Mouse (Mus musculus) kidney, embryonic 16.5 days (tissue): Measurements from ENCODE around the gene Pcsk7. TPM values are rescaled to one million over a fixed set of nuclear protein-coding genes. Genes with fewer than 3 reads are reported as not detected.

ENCODE experiments used
- ATAC-seq: fragments of 200-750 bp; cut with Nextera tagmentation; 2 replicates; pipeline ENCODE4 v1.8.0; 2017; ENCODE audit warnings: moderate TSS enrichment; ENCODE audit not compliant: low FRiP score, low TSS enrichment
- H3K27ac ChIP-seq: fragments of 300-500 bp; sonication (generic); 2 replicates; pipeline ENCODE4 v1.5.1; 2014; ENCODE audit warnings: low read length
- H3K27me3 ChIP-seq: fragments of 300-500 bp; sonication (generic); 2 replicates; pipeline ENCODE4 v1.6.1; 2014; ENCODE audit warnings: low read length, control low read depth, mixed read lengths; ENCODE audit not compliant: insufficient read depth
- H3K36me3 ChIP-seq: fragments of 300-500 bp; sonication (generic); 2 replicates; pipeline ENCODE4 v1.6.1; 2014; ENCODE audit warnings: low read length, control low read depth, mixed read lengths; ENCODE audit not compliant: insufficient read depth
- H3K4me1 ChIP-seq: fragments of 300-500 bp; sonication (generic); 2 replicates; pipeline ENCODE4 v1.6.1; 2014; ENCODE audit warnings: low read length, control low read depth, mixed read lengths; ENCODE audit not compliant: insufficient read depth
- H3K4me2 ChIP-seq: fragments of 300-500 bp; sonication (generic); replicated peaks from 2 replicates; pipeline ENCODE4 v1.6.1; 2014; ENCODE audit warnings: low read depth, low read length
- H3K4me3 ChIP-seq: fragments of 300-500 bp; sonication (generic); 2 replicates; pipeline ENCODE4 v1.5.1; 2014; ENCODE audit warnings: mild to moderate bottlenecking, low read length
- H3K9ac ChIP-seq: fragments of 300-500 bp; sonication (generic); replicated peaks from 2 replicates; pipeline ENCODE4 v1.6.1; 2014; ENCODE audit warnings: low read length
- H3K9me3 ChIP-seq: fragments of 300-500 bp; sonication (generic); 2 replicates; pipeline ENCODE4 v1.6.1; 2016; ENCODE audit warnings: low read length, control low read depth
- WGBS: fragments of 180-500 bp; shearing (Covaris S2); extraction: QIAGEN DNeasy Blood & Tissue Kit; methylation state at CpG from one replicate; pipeline ENCODE4 v1.1.7; 2014; 5-methylcytosine and 5-hydroxymethylcytosine counted together
- polyA plus RNA-seq: library from polyadenylated mRNA; unstranded; fragments of >200 nt; fragmentation: Nextera tagmentation; extraction: Ambion mirVana; gene quantifications from 2 replicates; pipeline ENCODE4 v1.2.1, GENCODE M21; 2015

Gene Pcsk7
- polyA plus RNA-seq, 1 experiment from 2014 or later = 23.2 TPM

DNA sequence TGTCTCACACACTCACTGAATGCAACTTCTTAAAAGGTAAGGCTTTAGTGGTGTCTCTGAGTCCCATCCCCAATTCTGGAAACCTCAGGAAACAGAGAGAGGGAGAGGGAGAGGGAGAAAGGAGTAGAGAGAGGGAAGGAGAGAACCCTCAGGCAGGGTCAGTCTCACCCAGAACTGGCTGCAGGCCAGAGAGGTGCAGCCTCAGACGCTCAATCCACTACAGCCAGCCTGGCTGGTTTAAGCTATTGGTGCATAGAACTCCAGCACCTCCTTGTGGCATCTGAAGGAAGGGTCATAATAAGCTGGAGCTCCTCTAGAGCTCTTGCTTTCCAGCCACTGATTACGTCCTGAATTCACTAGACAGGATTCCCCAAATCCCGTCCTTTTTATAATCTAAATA lies 30.6 kb downstream of the Pcsk7 start:
- no peak overlapping the region for H3K4me3 ChIP-seq
- 19% methylated on average over 3 of the region's 3 CpGs for WGBS
- H3K36me3 ChIP-seq = peaks cover 13% of the 10 kb centered on the region; the same call in 1 of the 2 replicates
- peaks cover 18% of the 10 kb centered on the region for H3K4me1 ChIP-seq
- no peak overlapping the region for H3K9ac ChIP-seq
- peak; percentile 49 for ATAC-seq
- no peaks in the 10 kb centered on the region for H3K9me3 ChIP-seq
- no peak overlapping the region for H3K4me2 ChIP-seq
- H3K27me3 ChIP-seq = 0 out of 2 replicates have a peak, but pooled peaks cover 2% of the 10 kb centered on the region
- peak overlapping the region; percentile 13; the same call in 1 of the 2 replicates for H3K27ac ChIP-seq

DNA sequence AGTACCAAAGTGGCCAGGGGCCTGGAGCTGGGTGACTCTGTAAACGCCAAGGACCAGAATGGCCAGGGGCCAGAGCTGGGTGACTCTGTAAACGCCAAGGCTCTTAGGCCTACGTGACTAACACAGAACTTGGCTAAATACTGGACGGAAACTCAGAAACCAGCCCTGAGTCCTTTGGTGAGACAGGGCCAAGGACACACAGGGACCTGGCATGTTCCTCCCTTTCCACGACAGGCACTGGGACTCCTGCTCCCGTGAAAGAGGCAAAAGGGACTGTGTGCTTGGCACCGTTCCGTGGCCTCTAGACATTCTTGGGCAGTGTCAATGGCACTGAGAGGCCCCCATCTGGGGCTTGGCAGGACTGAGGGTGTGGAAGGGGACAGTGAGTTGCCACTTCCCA lies 31.8 kb downstream of the Pcsk7 start:
- H3K9me3 ChIP-seq = no peaks in the 10 kb centered on the region
- 89% methylated on average over 8 of the region's 8 CpGs for WGBS
- H3K9ac ChIP-seq = no peak overlapping the region
- peaks cover 8% of the 10 kb centered on the region for H3K4me1 ChIP-seq
- H3K36me3 ChIP-seq = peaks cover 25% of the 10 kb centered on the region
- no peak overlapping the region for H3K4me3 ChIP-seq
- no peak overlapping the region for H3K4me2 ChIP-seq
- no peak overlapping the region for H3K27ac ChIP-seq
- 0 out of 2 replicates have a peak, but pooled peaks cover 2% of the 10 kb centered on the region for H3K27me3 ChIP-seq
- ATAC-seq = no peak

GRCm38 (mm10) chr9:45938952-45939637 lies 32.8 kb downstream of the Pcsk7 start:
- no peak overlapping the region for H3K4me3 ChIP-seq
- 70% methylated on average over 15 of the region's 15 CpGs for WGBS
- peaks cover 5% of the 10 kb centered on the region; the same call in 1 of the 2 replicates for H3K4me1 ChIP-seq
- no peaks in the 10 kb centered on the region for H3K9me3 ChIP-seq
- H3K27ac ChIP-seq = no peak overlapping the region
- H3K4me2 ChIP-seq = no peak overlapping the region
- ATAC-seq = no peak
- H3K36me3 ChIP-seq = peaks cover 35% of the 10 kb centered on the region
- no peak overlapping the region for H3K9ac ChIP-seq
- H3K27me3 ChIP-seq = 0 out of 2 replicates have a peak, but pooled peaks cover 2% of the 10 kb centered on the region

GRCm38 (mm10) chr9:45939794-45940193 lies 33.5 kb downstream of the Pcsk7 start:
- H3K4me3 ChIP-seq = no peak overlapping the region
- ATAC-seq = no peak
- peaks cover 5% of the 10 kb centered on the region; the same call in 1 of the 2 replicates for H3K4me1 ChIP-seq
- H3K27ac ChIP-seq = no peak overlapping the region
- no peak overlapping the region for H3K4me2 ChIP-seq
- 80% methylated on average over 6 of the region's 6 CpGs for WGBS
- 0 out of 2 replicates have a peak, but pooled peaks cover 2% of the 10 kb centered on the region for H3K27me3 ChIP-seq
- H3K36me3 ChIP-seq = peaks cover 42% of the 10 kb centered on the region
- H3K9me3 ChIP-seq = no peaks in the 10 kb centered on the region
- H3K9ac ChIP-seq = no peak overlapping the region

GRCm38 (mm10) chr9:45941329-45941888 lies 35.1 kb downstream of the Pcsk7 start:
- ATAC-seq = no peak
- no peaks in the 10 kb centered on the region for H3K9me3 ChIP-seq
- WGBS = 60% methylated on average over 18 of the region's 18 CpGs
- H3K4me3 ChIP-seq = no peak overlapping the region
- no peak overlapping the region for H3K4me2 ChIP-seq
- H3K36me3 ChIP-seq = peaks cover 51% of the 10 kb centered on the region
- no peaks in the 10 kb centered on the region for H3K4me1 ChIP-seq
- H3K27me3 ChIP-seq = no peaks in the 10 kb centered on the region
- H3K27ac ChIP-seq = no peak overlapping the region
- no peak overlapping the region for H3K9ac ChIP-seq

DNA sequence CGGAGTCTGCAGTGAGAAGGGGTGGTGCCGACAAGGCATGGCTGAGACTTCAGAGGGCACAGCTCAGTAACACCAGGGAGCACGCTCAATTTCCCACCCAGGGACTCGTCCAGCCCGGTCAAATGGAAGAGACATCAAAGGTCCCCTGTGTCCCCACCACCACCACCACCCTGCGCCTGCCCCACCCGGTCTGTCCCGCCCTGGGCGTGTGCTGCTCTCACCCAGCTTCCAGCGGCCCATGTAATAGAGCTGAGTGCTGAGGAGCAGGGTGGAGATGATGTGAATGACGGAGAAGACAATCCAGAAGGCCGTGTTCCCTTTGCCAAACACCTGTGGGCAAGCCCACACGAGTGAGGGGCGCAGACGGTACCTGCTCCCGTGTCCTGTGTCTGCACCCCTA lies 36.2 kb downstream of the Pcsk7 start:
- no peaks in the 10 kb centered on the region for H3K27me3 ChIP-seq
- 84% methylated on average over 16 of the region's 16 CpGs for WGBS
- H3K9me3 ChIP-seq = no peaks in the 10 kb centered on the region
- H3K9ac ChIP-seq = no peak overlapping the region
- no peak overlapping the region for H3K4me3 ChIP-seq
- no peak for ATAC-seq
- H3K4me1 ChIP-seq = no peaks in the 10 kb centered on the region
- peaks cover 56% of the 10 kb centered on the region for H3K36me3 ChIP-seq
- no peak overlapping the region for H3K4me2 ChIP-seq
- no peak overlapping the region for H3K27ac ChIP-seq

DNA sequence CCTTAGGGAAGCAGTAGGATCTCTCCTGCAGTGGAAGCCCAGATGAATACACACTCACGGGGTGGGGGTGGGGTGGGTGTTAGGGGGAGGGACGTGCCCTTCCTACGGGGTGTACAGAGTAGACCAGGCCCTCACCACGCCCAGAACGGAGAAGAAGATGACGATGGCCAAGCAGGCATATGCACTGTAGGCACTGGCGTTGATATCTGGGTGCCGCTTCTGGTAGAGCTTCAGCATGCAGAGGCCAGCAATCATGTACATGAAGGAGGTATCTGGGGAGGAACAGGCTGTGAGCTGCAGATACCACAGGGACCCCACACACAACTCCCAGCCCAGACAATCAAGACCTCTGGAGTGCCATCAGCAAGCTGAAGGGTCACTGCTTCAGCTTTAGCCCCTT lies 36.6 kb downstream of the Pcsk7 start:
- Histone ChIP-seq H3K4me1 (no peaks in the 10 kb centered on the region), H3K27ac (no peak overlapping the region), H3K9me3 (no peaks in the 10 kb centered on the region), H3K4me3 (no peak overlapping the region), H3K9ac (no peak overlapping the region), H3K27me3 (no peaks in the 10 kb centered on the region), H3K4me2 (no peak overlapping the region), H3K36me3 (peaks cover 56% of the 10 kb centered on the region)
- ATAC-seq = no peak
- WGBS = 92% methylated on average over 8 of the region's 8 CpGs

DNA sequence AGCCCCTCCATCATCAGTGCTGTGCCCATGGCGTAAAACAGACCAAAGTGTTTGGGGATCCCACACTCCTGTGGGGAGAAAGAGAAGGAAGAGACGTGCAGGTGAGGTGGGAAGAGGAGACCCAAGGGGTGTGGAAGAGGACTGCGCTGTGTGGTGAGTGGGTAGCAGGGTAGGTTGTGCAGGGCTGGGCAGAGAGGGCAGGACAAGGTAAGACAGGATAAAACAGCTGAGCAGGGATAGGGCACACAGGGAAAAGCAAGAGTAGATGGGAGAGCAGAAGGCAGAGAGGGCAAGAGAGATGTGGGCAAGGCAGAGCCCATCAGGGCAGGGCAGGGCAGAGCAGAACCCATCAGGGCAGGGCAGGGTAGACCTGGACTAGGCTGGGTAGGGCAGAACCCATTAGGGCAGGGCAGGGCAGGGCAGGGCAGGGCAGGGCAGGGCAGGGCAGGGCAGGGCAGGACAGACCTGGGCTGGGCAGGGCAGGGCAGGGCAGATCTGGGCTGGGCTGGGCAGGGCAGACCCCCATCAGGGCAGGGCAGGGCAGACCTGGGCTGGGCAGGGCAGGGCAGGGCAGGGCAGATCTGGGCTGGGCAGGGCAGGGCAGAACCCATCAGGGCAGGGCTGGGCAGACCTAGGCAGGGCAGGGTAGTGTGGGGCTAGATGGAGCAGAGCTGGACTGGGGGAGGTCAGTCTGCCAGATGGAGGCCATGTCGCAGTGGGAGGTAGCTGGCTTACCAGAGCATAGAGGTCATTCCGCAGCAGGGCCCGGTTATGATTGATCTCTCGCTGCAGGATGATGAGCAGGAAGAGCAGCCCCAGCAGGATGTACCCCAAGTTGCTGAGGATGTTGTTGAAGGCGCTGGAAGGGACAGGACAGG lies 37.6 kb downstream of the Pcsk7 start:
- WGBS = 90% methylated on average over 8 of the region's 8 CpGs

DNA sequence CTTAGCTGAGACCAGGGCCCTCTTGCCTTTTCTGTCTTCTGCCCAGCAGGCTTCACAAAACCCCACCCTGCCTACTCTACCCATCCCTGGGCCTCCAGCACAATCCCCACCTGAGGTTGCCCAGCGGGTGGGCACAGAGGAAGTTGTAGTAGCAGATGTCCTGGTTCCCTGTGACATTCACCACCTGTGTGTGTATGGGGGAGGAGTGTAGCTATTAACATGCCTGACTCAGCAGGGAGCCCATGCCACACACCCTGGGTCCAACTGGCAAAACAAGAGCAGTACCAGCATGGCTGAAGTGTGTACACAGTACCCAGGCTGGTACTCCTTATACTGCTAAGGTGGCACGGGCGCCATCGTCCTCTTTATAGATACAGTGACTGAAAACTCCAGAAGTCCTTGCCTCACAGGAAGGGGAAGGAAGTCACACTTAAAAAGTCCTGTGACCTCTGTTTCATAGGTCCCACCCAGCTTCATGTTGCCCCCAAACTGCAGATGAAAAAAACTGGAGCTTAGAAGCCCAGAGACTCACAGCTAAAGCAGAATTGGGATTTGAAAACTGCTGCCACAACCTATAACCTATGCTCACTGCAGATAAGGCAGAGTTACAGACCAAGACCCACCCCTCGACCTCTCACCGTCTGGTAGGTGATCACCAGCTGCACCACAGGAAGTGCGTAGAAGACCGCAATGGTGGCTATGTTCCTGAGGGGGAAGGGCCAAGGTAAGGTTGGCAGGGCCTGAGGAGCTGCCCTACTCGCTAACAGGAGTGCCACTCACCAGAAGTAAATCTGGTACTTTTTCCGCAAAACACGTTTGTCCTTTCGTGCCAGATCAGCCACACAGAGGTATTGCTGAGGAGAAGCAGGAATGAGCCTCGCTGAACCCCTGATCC lies 38.5 kb downstream of the Pcsk7 start:
- no peak overlapping the region for H3K4me2 ChIP-seq
- ATAC-seq = no peak
- H3K36me3 ChIP-seq = peaks cover 68% of the 10 kb centered on the region

More for the DNA sequence above, 37.6 kb downstream of the Pcsk7 start:
- Histone ChIP-seq H3K27me3 (no peaks in the 10 kb centered on the region), H3K4me3 (no peak overlapping the region), H3K9me3 (no peaks in the 10 kb centered on the region), H3K36me3 (peaks cover 59% of the 10 kb centered on the region), H3K4me2 (no peak overlapping the region), H3K27ac (no peak overlapping the region), H3K9ac (no peak overlapping the region), H3K4me1 (no peaks in the 10 kb centered on the region)
- peak; percentile 58; the same call in 1 of the 2 replicates for ATAC-seq

More for the DNA sequence above, 38.5 kb downstream of the Pcsk7 start:
- no peaks in the 10 kb centered on the region for H3K9me3 ChIP-seq
- no peak overlapping the region for H3K27ac ChIP-seq
- no peaks in the 10 kb centered on the region for H3K27me3 ChIP-seq
- 82% methylated on average over 13 of the region's 13 CpGs for WGBS
- H3K4me1 ChIP-seq = no peaks in the 10 kb centered on the region
- no peak overlapping the region for H3K4me3 ChIP-seq
- H3K9ac ChIP-seq = no peak overlapping the region
